Mouse (Mus musculus) embryonic facial prominence, embryonic 15.5 days (tissue): ENCODE data around the gene Rps26. TPM values are rescaled to one million over a fixed set of nuclear protein-coding genes. Genes with fewer than 3 reads are reported as not detected.

Experiments
- ATAC-seq: fragments of 200-750 bp; cut with Nextera tagmentation; 2 replicates; pipeline ENCODE4 v1.8.0; 2017; ENCODE audit warnings: low read depth, moderate TSS enrichment; ENCODE audit not compliant: insufficient number of reproducible peaks, low FRiP score, low TSS enrichment
- H3K27ac ChIP-seq: fragments of 300-500 bp; sonication (generic); replicated peaks from 2 replicates; pipeline ENCODE4 v1.5.1; 2015; ENCODE audit warnings: mild to moderate bottlenecking, inconsistent platforms
- H3K27me3 ChIP-seq: fragments of 300-500 bp; sonication (generic); 2 replicates; pipeline ENCODE4 v1.6.1; 2015; ENCODE audit warnings: inconsistent platforms
- H3K36me3 ChIP-seq: fragments of 300-500 bp; sonication (generic); 2 replicates; pipeline ENCODE4 v1.6.1; 2015; ENCODE audit warnings: mild to moderate bottlenecking, inconsistent platforms
- H3K4me1 ChIP-seq: fragments of 300-500 bp; sonication (generic); 2 replicates; pipeline ENCODE4 v1.6.1; 2015; ENCODE audit warnings: inconsistent platforms
- H3K4me2 ChIP-seq: fragments of 300-500 bp; sonication (generic); replicated peaks from 2 replicates; pipeline ENCODE4 v1.6.1; 2015; ENCODE audit warnings: mild to moderate bottlenecking, inconsistent platforms
- H3K4me3 ChIP-seq: fragments of 300-500 bp; sonication (generic); replicated peaks from 2 replicates; pipeline ENCODE4 v1.5.1; 2015; ENCODE audit warnings: mild to moderate bottlenecking, inconsistent platforms
- H3K9ac ChIP-seq: fragments of 300-500 bp; sonication (generic); 2 replicates; pipeline ENCODE4 v1.6.1; 2015; ENCODE audit warnings: inconsistent platforms
- H3K9me3 ChIP-seq: fragments of 300-500 bp; sonication (generic); replicated peaks from 2 replicates; pipeline ENCODE4 v1.6.1; 2016; ENCODE audit warnings: inconsistent platforms
- WGBS: fragments of 180-500 bp; shearing (Covaris S2); methylation state at CpG from one replicate; pipeline ENCODE4 v1.1.7; 2015; 5-methylcytosine and 5-hydroxymethylcytosine counted together
- polyA plus RNA-seq: library from polyadenylated mRNA; unstranded; fragments of >200 nt; fragmentation: Nextera tagmentation; extraction: Ambion mirVana; gene quantifications from 2 replicates; pipeline ENCODE4 v1.2.1, GENCODE M21; 2015

Rps26 gene
- polyA plus RNA-seq, 1 experiment from 2014 or later = 868 TPM

DNA sequence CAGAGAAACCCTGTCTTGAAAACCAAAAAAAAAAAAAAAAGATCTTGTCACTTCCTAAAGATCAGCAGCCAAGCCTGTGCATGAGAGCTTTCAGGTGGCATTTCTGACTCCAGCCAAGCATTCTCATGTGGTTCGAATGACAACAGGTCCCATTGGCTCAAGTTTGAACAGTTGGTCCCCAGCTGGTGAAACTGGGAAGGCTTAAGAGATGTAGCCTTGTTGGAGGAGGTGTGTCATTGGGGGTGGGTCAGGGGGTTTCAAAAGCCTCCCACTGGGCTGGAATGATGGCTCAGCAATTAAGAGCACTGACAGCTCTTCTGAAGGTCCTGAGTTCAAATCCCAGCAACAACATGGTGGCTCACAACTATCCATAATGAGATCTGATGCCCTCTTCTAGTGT, 25.0 kb downstream of the Rps26 start:
- Histone ChIP-seq H3K4me3 (no peak overlapping the region), H3K36me3 (no peaks in the 10 kb centered on the region), H3K9ac (no peak overlapping the region), H3K27ac (no peak overlapping the region), H3K27me3 (no peaks in the 10 kb centered on the region), H3K4me1 (no peaks in the 10 kb centered on the region), H3K9me3 (no peaks in the 10 kb centered on the region), H3K4me2 (no peak overlapping the region)
- no peak for ATAC-seq
- 79% methylated on average over 1 of the region's 1 CpGs for WGBS

- Histone ChIP-seq H3K9me3 (no peaks in the 10 kb centered on the region), H3K4me1 (no peaks in the 10 kb centered on the region), H3K36me3 (no peaks in the 10 kb centered on the region), H3K27me3 (no peaks in the 10 kb centered on the region), H3K27ac (no peak overlapping the region), H3K4me3 (no peak overlapping the region), H3K9ac (no peak overlapping the region), H3K4me2 (no peak overlapping the region)
- 64% methylated on average over 2 of the region's 2 CpGs for WGBS
- no peak for ATAC-seq
Observed at GRCm38 (mm10) chr10:128598476-128598875, 28.1 kb downstream of the Rps26 start.

DNA sequence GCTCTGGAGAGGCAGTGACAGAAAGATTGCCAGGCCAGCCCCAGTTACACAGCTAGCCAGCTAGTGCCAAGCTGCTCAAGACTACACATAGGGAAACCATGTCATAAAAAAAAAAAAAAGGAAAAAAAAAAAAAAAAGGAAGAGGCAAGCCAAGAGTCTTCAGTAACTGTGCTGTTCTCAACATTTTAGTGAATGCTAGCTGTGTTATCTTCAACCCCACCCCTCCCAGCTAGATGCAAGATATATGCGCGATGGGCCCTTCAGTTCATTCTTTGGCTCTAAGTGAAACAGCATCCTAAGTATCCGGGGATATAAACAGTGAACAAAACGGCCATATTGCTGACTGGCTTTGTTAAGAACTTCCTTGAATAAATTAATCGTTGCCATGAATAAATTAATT, 33.8 kb downstream of the Rps26 start:
- Histone ChIP-seq H3K4me1 (peaks cover 10% of the 10 kb centered on the region), H3K4me2 (no peak overlapping the region), H3K36me3 (no peaks in the 10 kb centered on the region), H3K27me3 (peaks cover 17% of the 10 kb centered on the region), H3K9ac (no peak overlapping the region), H3K9me3 (no peaks in the 10 kb centered on the region), H3K4me3 (no peak overlapping the region), H3K27ac (no peak overlapping the region)
- ATAC-seq = no peak
- WGBS = 80% methylated on average over 5 of the region's 5 CpGs

DNA sequence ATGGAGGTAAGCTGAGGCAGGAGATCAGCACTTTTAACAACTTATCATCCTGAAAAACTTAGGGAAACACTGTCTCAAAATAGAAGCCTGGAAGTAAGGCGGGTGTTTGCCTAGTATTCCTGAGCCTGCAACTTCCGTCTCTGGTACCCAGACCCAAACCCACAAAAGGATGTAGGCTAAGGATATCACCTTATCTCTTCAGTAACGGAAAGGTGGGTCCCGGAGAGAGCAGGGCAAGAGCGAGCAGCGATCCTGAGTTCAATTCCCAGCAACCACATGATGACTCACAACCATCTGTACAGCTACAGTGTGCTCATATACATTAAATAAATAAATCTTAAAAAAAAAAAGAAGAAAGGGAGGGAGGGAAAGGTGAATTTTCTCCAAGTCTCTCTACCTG, 35.1 kb downstream of the Rps26 start:
- H3K4me3 ChIP-seq = no peak overlapping the region
- H3K4me1 ChIP-seq = peaks cover 21% of the 10 kb centered on the region
- no peaks in the 10 kb centered on the region for H3K36me3 ChIP-seq
- H3K9me3 ChIP-seq = no peaks in the 10 kb centered on the region
- no peak overlapping the region for H3K9ac ChIP-seq
- no peak overlapping the region for H3K27ac ChIP-seq
- no peak for ATAC-seq
- WGBS = 87% methylated on average over 6 of the region's 6 CpGs
- peaks cover 30% of the 10 kb centered on the region for H3K27me3 ChIP-seq
- H3K4me2 ChIP-seq = no peak overlapping the region

DNA sequence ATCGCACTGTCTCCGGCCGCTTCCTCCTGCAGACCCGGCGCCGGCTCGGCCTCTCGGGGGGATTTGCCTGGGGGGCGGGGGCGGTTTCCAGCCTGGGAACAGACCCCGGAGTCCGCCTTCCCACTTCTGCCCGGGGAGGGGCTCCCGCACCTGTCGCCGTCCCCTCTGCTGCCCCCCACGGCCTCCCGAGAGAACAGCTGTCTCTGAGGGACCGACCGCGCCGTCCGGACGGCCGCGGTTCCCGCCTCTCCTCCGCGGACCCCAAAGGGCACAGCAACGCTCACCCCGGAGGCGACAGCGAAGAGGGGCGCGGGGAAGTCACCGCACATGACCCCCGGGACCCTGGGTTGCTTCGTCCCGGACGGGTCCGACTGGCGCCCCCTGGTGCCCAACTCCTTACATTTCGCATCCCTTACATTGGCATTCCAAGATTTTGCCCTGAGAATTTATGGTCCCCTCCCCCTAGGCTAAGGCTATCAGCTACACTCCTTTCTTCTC, 36.3 kb downstream of the Rps26 start:
- WGBS = under 1% methylated on average over 41 of the region's 43 CpGs
- peak overlapping the region; percentile 92 for H3K27ac ChIP-seq
- H3K9me3 ChIP-seq = no peaks in the 10 kb centered on the region
- H3K27me3 ChIP-seq = peaks cover 32% of the 10 kb centered on the region
- 0 out of 2 replicates have a peak, but pooled peaks have one; percentile 29 for ATAC-seq
- peak overlapping the region; percentile 64 for H3K4me3 ChIP-seq
- H3K4me1 ChIP-seq = peaks cover 25% of the 10 kb centered on the region
- peak overlapping the region; percentile 10 for H3K9ac ChIP-seq
- H3K36me3 ChIP-seq = no peaks in the 10 kb centered on the region
- peak overlapping the region; percentile 83 for H3K4me2 ChIP-seq

DNA sequence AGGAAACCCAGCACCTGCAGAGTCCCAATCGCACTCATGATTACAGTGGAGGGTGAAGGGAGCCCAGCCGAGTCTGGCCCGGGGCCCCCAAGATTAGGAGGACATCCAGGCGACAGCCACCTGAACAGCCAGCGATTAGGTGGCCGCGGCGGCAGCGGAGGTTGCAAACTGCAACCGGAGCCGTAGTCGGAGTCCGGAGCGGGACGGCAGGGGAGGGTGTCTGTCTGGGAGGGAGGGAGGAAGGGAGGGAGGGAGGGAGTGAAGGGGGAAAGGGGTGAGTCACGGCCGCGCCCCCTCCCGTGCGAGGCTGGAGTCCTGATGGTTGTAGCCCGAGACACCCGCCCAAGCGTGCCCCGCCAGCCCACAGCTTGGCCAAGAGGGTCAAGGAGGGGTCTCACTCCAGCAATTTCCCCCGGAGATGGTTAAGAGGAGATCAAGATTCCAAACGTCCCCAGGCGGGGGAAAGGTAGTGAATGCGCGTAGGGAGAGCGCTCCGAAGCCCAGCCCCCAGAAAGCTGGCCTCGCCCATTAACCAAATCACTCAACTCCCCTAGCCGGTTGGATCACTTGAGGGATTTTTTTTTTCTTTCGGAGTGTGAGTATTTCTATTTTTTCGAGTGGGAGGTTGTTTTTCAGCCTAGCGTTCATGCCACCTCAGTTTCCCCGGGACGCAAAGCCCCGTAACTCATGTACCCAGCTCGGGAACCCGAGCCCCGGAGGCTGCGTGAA, 36.9 kb downstream of the Rps26 start, which contains the start of gene Erbb3:
Erbb3 (minus strand) TSS at position 189 of the 729 bp plus-strand sequence.
- peaks cover 28% of the 10 kb centered on the region for H3K4me1 ChIP-seq
- under 1% methylated on average over 43 of the region's 43 CpGs for WGBS
- H3K36me3 ChIP-seq = no peaks in the 10 kb centered on the region
- peaks cover 32% of the 10 kb centered on the region for H3K27me3 ChIP-seq
- H3K27ac ChIP-seq = peak within 1 kb of the TSS; percentile 92
- peak within 1 kb of the TSS; percentile 83 for H3K4me2 ChIP-seq
- peak within 1 kb of the TSS; percentile 64 for H3K4me3 ChIP-seq
- no peaks in the 10 kb centered on the region for H3K9me3 ChIP-seq
- peak; percentile 52 for ATAC-seq
- H3K9ac ChIP-seq = peak within 1 kb of the TSS; percentile 48

GRCm38 (mm10) chr10:128588775-128589463, 37.6 kb downstream of the Rps26 start:
- peak overlapping the region; percentile 48 for H3K9ac ChIP-seq
- peak overlapping the region; percentile 83 for H3K4me2 ChIP-seq
- ATAC-seq = 0 out of 2 replicates have a peak, but pooled peaks have one; percentile 34
- H3K36me3 ChIP-seq = no peaks in the 10 kb centered on the region
- peak overlapping the region; percentile 64 for H3K4me3 ChIP-seq
- 2% methylated on average over 23 of the region's 23 CpGs for WGBS
- peak overlapping the region; percentile 92 for H3K27ac ChIP-seq
- H3K27me3 ChIP-seq = peaks cover 32% of the 10 kb centered on the region
- peaks cover 35% of the 10 kb centered on the region for H3K4me1 ChIP-seq
- no peaks in the 10 kb centered on the region for H3K9me3 ChIP-seq

- ATAC-seq = no peak
- H3K36me3 ChIP-seq = no peaks in the 10 kb centered on the region
- H3K27ac ChIP-seq = peak overlapping the region; percentile 92; the same call in 1 of the 2 replicates
- H3K27me3 ChIP-seq = peaks cover 32% of the 10 kb centered on the region
- peak overlapping the region; percentile 64 for H3K4me3 ChIP-seq
- 6% methylated on average over 1 of the region's 1 CpGs for WGBS
- peaks cover 41% of the 10 kb centered on the region for H3K4me1 ChIP-seq
- H3K4me2 ChIP-seq = peak overlapping the region; percentile 83
- no peaks in the 10 kb centered on the region for H3K9me3 ChIP-seq
- H3K9ac ChIP-seq = no peak overlapping the region
Observed at GRCm38 (mm10) chr10:128588136-128588535, 38.4 kb downstream of the Rps26 start.

DNA sequence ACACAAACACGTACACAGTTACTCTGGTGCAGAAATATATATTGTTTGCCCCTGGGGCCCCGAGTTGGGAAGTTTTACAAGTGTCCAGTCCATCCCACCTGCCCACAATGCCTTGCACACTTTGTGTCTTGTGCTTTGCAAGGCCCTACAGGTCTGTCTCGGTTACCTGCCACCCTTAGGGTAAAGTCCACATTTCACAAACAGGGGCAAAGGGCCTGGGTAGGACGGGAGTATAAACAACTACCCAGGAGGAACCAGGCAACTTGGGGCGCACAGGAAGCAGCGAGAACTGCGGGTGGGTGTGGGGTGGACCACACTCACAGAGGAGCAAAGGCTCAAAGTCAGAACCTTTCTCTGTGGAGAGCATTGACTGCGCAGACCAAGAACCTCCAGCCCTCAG, 38.9 kb downstream of the Rps26 start:
- H3K4me1 ChIP-seq = peaks cover 41% of the 10 kb centered on the region
- H3K9me3 ChIP-seq = no peaks in the 10 kb centered on the region
- ATAC-seq = no peak
- no peak overlapping the region for H3K9ac ChIP-seq
- 27% methylated on average over 8 of the region's 8 CpGs for WGBS
- H3K4me2 ChIP-seq = peak overlapping the region; percentile 83
- no peaks in the 10 kb centered on the region for H3K36me3 ChIP-seq
- H3K27me3 ChIP-seq = peaks cover 32% of the 10 kb centered on the region
- peak overlapping the region; percentile 92 for H3K27ac ChIP-seq
- peak overlapping the region; percentile 64 for H3K4me3 ChIP-seq

- Histone ChIP-seq H3K27me3 (peaks cover 32% of the 10 kb centered on the region), H3K9ac (no peak overlapping the region), H3K4me3 (peak overlapping the region; percentile 64), H3K4me2 (peak overlapping the region; percentile 83), H3K36me3 (no peaks in the 10 kb centered on the region), H3K27ac (peak overlapping the region; percentile 92), H3K4me1 (peaks cover 41% of the 10 kb centered on the region), H3K9me3 (no peaks in the 10 kb centered on the region)
- WGBS = 23% methylated on average over 4 of the region's 4 CpGs
- no peak for ATAC-seq
Observed at GRCm38 (mm10) chr10:128587120-128587519, 39.4 kb downstream of the Rps26 start.

DNA sequence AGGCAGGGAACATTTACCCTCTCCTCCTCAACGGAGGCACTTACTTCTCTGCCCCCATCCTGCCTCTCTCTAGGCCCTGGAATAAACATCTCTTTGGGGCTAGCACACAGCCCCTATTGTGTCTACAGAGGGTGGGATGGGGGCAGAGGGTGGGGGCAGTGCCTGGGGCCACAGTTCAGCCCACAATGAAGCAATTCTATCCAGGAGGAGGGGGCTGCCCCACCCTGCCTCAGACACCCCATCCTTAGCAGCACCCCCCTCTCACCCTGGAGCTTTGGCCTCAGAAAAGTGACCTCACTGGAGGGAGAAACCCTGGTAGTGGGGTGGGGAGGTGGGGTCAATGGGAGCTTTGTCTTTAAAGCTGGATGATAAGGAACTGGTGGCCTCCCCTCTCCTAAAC, 40.0 kb downstream of the Rps26 start:
- Histone ChIP-seq H3K27me3 (peaks cover 32% of the 10 kb centered on the region), H3K9me3 (no peaks in the 10 kb centered on the region), H3K4me1 (peaks cover 41% of the 10 kb centered on the region), H3K36me3 (peaks cover 3% of the 10 kb centered on the region; the same call in 1 of the 2 replicates), H3K4me3 (peak overlapping the region; percentile 64; the same call in 1 of the 2 replicates), H3K27ac (peak overlapping the region; percentile 34; the same call in 1 of the 2 replicates), H3K4me2 (0 out of 2 replicates have a peak overlapping the region, but pooled peaks have one; percentile 83), H3K9ac (no peak overlapping the region)
- WGBS = 5% methylated on average over 1 of the region's 1 CpGs
- ATAC-seq = peak; percentile 20; the same call in 1 of the 2 replicates
